Mouse (Mus musculus) liver, adult 2 months (tissue): ENCODE data around the gene Flt4. TPM values are rescaled to one million over a fixed set of nuclear protein-coding genes. Genes with fewer than 3 reads are reported as not detected.
"Not testable (repeated sequence)": the region's sequence is repeated elsewhere in the genome, so short reads cannot be mapped to it uniquely, and the experiment has no call there.

Source experiments
- DNase-seq: peaks from one replicate; pipeline ENCODE4 v3.0.0-alpha.2; 2011; ENCODE audit warnings: low read depth, low spot score; ENCODE audit errors: extremely low read depth
- H3K27ac ChIP-seq: fragments of 200-500 bp; replicated peaks from 2 replicates; pipeline ENCODE4 v1.5.1; 2012; ENCODE audit warnings: low read depth, mild to moderate bottlenecking, control low read depth, inconsistent platforms, low read length; ENCODE audit not compliant: insufficient read depth
- H3K27me3 ChIP-seq: fragments of 200-500 bp; 2 replicates; pipeline ENCODE4 v1.6.1; 2012; ENCODE audit warnings: mild to moderate bottlenecking, moderate library complexity, low read length, inconsistent platforms; ENCODE audit not compliant: control insufficient read depth, insufficient read depth
- H3K36me3 ChIP-seq: fragments of 200-500 bp; 2 replicates; pipeline ENCODE4 v1.6.1; 2012; ENCODE audit warnings: low read length, inconsistent platforms; ENCODE audit not compliant: control insufficient read depth, insufficient read depth
- H3K4me1 ChIP-seq: fragments of 200-500 bp; 2 replicates; pipeline ENCODE4 v1.6.1; 2011; ENCODE audit warnings: low read length; ENCODE audit not compliant: control insufficient read depth, insufficient read depth
- H3K4me3 ChIP-seq: fragments of 200-500 bp; 2 replicates; pipeline ENCODE4 v1.5.1; 2011; ENCODE audit warnings: low read depth, mild to moderate bottlenecking, control low read depth, low read length, moderate library complexity; ENCODE audit not compliant: insufficient read depth
- H3K79me2 ChIP-seq: fragments of 200-500 bp; 2 replicates; pipeline ENCODE4 v1.6.1; 2012; ENCODE audit warnings: inconsistent platforms, mild to moderate bottlenecking, low read length, moderate library complexity; ENCODE audit not compliant: control insufficient read depth, insufficient read depth
- H3K9ac ChIP-seq: fragments of 200-500 bp; 2 replicates; pipeline ENCODE4 v1.6.1; 2012; ENCODE audit warnings: low read depth, mild to moderate bottlenecking, control low read depth, inconsistent platforms, low read length
- CTCF ChIP-seq: fragments of 200-500 bp; IDR thresholded peaks from 2 replicates; pipeline ENCODE4 v1.5.1; 2011; ENCODE audit warnings: low read depth, low read length, control low read depth
- POLR2A ChIP-seq: fragments of 200-500 bp; IDR thresholded peaks from 2 replicates; pipeline ENCODE4 v1.6.1; 2011; ENCODE audit warnings: low read length, control low read depth; ENCODE audit not compliant: insufficient read depth; ENCODE audit errors: extremely low read depth
- WGBS: fragments of 180-500 bp; shearing (Covaris S2); methylation state at CpG from one replicate; pipeline ENCODE4 v1.1.7; 2018; 5-methylcytosine and 5-hydroxymethylcytosine counted together
- polyA plus RNA-seq: library from polyadenylated mRNA; depleted of rRNA; stranded (reverse); fragments of >200 nt; gene quantifications from 2 replicates; pipeline ENCODE4 v1.2.3, GENCODE M21; 2012; rRNA removed
- total RNA-seq: library from RNA; depleted of rRNA; stranded (reverse); fragments of >200 nt; gene quantifications from 2 replicates; pipeline ENCODE4 v1.2.3, GENCODE M21; 2014; rRNA removed

The Flt4 gene
- total RNA-seq (7.8 and 13.6 TPM in 2 replicates), polyA plus RNA-seq (7.5 and 9.8 TPM in 2 replicates)

DNA sequence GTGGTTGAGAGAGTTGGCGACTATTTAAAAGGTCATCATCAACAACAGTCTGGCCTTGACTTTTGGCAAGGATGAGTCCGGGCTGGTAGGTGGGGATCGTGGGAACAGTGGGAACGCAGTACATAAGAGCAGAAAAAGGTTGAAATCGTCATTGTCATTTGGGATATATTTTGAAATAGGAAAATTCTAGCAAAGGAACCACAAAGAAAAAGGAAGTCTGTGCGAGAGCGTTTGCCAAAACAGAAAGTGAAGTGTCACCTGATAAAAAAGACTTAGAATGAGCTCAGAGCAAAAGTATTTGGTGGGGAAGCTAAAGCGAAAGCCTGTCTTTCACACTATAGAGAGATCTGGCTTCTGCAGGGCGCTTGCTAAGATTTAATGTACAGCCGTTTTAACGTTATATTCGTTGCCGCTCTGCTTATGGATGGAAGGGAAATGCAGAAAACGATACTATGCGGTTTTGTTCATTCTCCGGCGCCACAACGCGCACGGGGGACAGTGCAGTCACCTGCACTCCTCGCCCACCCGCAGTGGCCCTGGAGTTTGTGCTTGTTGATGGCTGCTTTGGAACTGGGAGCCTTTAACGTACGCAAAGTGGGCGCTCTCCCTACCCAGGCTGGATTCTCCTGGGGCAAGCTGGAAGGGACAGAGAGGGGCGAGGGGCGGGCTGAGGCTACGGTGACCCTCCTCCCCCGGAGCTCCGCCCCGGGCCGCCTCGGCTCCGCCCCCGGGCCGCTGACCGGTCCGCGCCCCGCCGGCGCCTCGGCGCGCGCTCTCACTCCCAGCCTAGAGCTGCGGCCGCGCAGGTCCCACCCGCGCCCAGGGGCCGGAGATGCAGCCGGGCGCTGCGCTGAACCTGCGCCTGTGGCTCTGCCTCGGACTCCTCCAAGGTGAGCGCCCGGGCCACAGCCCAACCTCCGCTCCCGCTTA lies at the start of gene Flt4:
Gene Flt4, plus strand, starts transcription at position 326 of the 930 bp plus-strand sequence.
- H3K4me3 ChIP-seq: peak within 1 kb of the TSS; percentile 77
- not testable (repeated sequence) for H3K36me3 ChIP-seq, H3K4me1 ChIP-seq, DNase-seq, H3K79me2 ChIP-seq, H3K27me3 ChIP-seq
- peak within 1 kb of the TSS; percentile 77 for H3K9ac ChIP-seq
- H3K27ac ChIP-seq: peak within 1 kb of the TSS; percentile 31
- 3% methylated on average over 61 of the region's 61 CpGs for WGBS

GRCm38 (mm10) chr11:49575054-49575453 lies 34.0 kb upstream of the Flt4 start:
- H3K79me2 ChIP-seq, H3K27ac ChIP-seq, DNase-seq, H3K27me3 ChIP-seq, H3K9ac ChIP-seq, H3K36me3 ChIP-seq, H3K4me3 ChIP-seq, H3K4me1 ChIP-seq: not testable (repeated sequence)
- WGBS: 47% methylated on average over 2 of the region's 2 CpGs

DNA sequence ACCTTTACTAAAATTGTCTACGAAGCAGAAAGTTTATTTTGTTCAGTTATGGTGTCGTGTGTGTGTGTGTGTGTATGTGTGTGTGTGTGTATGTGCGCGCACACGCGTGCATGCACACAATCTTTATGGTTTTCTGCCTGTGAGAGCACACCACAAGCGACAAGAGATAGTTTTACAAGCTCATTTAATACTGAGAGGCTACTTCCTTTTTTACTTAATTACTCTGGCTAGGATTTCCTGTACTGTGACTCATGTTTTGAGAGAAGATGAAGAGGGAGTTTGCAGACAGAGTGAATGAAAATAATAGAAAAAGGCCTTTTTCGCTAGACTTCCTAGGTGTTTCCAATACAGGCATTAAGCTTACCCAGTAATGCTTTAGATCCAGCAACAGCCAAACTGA lies 28.6 kb upstream of the Flt4 start:
- not testable (repeated sequence) for DNase-seq, H3K79me2 ChIP-seq, H3K4me3 ChIP-seq, H3K27me3 ChIP-seq, H3K4me1 ChIP-seq, H3K27ac ChIP-seq, H3K9ac ChIP-seq, H3K36me3 ChIP-seq
- 68% methylated on average over 8 of the region's 8 CpGs for WGBS

- Histone ChIP-seq H3K27me3 (no peaks in the 10 kb centered on the region), H3K79me2 (no peaks in the 10 kb centered on the region), H3K4me1 (no peaks in the 10 kb centered on the region), H3K4me3 (no peak overlapping the region), H3K36me3 (no peaks in the 10 kb centered on the region), H3K9ac (no peak overlapping the region), H3K27ac (no peak overlapping the region)
- no peak for DNase-seq
- no peak for TF ChIP-seq POLR2A
- TF ChIP-seq CTCF: no peak
- whole genome bisulfite sequencing: 89% methylated on average over 19 of the region's 19 CpGs
These were observed 18.9 kb upstream of the Flt4 start for GRCm38 (mm10) chr11:49590213-49590612.

GRCm38 (mm10) chr11:49597149-49597548 lies 11.9 kb upstream of the Flt4 start:
- H3K27ac ChIP-seq, H3K4me3 ChIP-seq, H3K79me2 ChIP-seq, H3K27me3 ChIP-seq, DNase-seq, H3K4me1 ChIP-seq, H3K36me3 ChIP-seq, H3K9ac ChIP-seq: not testable (repeated sequence)
- whole genome bisulfite sequencing: 68% methylated on average over 2 of the region's 2 CpGs

DNA sequence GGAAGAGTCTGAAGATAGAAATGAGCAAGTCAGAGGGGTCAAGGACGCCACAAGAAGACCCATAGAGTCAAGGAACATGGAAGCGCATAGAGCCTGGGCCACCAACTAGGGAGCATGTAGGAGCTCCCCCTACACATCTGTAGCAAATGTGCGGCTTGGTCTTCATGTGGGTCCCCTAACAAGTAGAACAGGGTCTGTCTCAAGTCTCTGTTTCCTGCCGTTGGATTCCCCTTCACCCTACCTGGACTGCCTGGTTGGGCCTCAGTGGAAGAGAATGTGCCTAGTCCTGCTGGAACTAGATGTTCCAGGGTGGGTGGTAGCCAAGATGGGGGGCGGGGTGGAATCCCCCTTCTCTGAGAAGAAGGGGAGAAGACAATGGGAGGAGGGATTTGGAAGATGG lies 757 bp upstream of the Flt4 start:
- not testable (repeated sequence) for H3K27ac ChIP-seq, H3K79me2 ChIP-seq, H3K27me3 ChIP-seq, H3K4me3 ChIP-seq, H3K36me3 ChIP-seq, H3K4me1 ChIP-seq, H3K9ac ChIP-seq, DNase-seq
- 82% methylated on average over 5 of the region's 5 CpGs for WGBS

DNA sequence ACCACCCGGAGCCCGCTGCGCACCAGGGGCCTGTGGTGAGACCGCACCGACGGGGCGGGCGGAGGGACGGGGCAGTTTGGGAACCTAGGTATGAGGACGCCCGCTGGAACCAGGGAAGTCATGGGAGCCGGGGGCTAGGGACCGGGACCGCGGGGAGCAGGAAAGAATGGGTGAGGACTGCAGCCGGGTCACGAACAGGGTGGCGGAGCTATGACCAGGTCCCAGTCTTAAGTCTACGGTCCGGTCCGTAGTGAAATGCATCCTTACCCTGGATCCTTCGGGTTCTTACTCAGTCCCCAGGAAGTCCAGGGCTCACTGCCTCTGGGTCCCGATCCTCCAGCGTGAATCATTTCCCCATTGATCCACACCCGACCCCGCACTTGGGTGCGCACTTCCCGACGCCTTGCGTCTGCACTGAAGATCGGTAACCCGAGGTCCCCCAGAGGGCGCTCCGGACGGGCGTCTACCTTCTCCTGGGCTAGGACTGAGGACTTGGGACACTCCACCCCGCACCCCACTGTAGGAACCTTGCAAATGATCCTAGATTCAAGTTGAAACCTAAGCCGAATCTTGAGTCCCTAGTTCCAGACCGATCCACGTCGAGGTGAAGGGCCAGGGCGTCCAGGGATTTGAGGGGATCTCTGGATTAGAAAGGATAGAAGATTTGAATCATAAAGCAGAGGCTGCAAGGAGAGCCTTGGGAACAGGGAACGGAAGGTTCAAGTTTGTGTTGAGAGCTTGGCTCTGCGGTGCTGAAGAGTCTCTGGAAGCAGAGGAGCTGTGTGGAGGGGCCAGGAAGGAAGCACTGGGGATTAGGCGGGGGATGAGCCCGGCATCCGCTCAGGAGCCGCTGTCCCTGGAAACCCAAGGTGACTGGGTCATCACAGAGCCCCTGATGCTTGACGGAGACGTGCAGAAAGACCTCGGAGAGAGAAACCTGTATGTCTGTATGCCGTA lies 1.1 kb downstream of the Flt4 start:
- peak overlapping the region; percentile 75 for H3K4me3 ChIP-seq
- peak overlapping the region; percentile 31 for H3K27ac ChIP-seq
- 4% methylated on average over 52 of the region's 52 CpGs for WGBS
- H3K79me2 ChIP-seq, H3K4me1 ChIP-seq, H3K36me3 ChIP-seq, DNase-seq, H3K27me3 ChIP-seq: not testable (repeated sequence)
- H3K9ac ChIP-seq: peak overlapping the region; percentile 77

DNA sequence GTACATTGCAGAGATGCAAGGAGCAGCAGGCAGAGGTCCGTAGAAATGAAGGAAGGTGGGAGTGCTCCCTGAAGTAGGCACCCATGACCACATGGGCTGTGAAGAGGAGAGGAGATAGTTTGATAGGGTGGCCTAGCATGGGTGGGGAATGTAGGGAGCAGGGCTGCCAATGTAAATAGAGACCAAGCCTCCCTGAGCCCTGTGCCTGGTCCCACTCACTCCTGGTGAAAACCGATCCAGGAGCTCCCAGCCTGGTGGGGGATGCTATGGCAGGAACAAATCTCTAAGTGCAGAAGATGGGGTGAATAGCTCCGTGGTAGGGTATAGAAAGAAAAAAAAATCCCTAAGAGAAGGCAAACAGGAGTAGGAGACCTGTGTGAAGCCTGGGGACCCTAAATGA lies 2.3 kb downstream of the Flt4 start:
- peak overlapping the region; percentile 43 for H3K9ac ChIP-seq
- not testable (repeated sequence) for H3K4me1 ChIP-seq, H3K79me2 ChIP-seq, DNase-seq, H3K27me3 ChIP-seq, H3K36me3 ChIP-seq
- H3K27ac ChIP-seq: peak overlapping the region; percentile 39; the same call in 1 of the 2 replicates
- H3K4me3 ChIP-seq: peak overlapping the region; percentile 38
- 27% methylated on average over 3 of the region's 3 CpGs for WGBS
